Mouse (Mus musculus) cerebellum, postnatal 25 days (tissue): ENCODE measurements around the gene Lysmd3.

Experiments
- DNase-seq, 2 experiments: peaks; one replicate each; pipeline ENCODE4 v3.0.0; 2021; ENCODE audit warnings: mixed read lengths in 2 of 2

Lysmd3 gene

DNA sequence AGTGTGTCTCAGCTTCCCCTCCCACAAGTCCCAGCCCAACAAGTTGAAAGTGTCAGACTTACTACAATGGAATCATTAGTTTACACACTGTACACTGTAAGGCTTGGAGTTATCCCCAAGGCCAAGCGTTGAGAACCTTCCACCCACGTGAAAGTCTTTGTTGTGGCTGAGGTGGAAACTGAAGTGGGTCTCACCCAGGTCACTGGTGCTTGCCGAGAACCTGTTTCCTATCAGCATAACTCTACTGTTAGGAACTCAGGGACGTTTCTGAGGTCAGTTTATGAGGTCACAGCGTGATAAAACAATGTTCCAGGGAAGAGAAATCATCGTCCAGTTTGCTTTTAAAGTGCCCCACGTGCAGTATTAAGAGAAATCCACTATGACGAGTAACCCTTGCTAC is 17.9 kb downstream of the Lysmd3 start:
- no peak for DNase-seq

DNA sequence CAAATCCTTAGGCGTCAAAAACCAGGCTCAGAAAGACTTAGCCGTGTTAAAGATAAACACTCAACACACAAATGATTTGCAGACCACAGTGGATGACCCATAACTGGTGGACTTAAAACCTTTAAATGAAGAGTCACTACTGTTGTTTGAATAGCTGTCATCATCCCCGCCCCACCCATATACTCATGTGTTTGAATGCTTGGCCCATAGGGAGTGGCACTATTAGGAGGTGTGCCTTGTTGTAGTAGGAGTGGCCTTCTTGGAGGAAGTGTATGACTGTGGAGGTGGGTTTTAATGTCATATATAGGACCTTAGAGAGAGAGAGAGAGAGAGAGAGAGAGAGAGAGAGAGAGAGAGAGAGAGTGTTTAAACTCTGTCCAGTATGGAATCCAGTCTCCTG is 25.6 kb downstream of the Lysmd3 start:
- DNase-seq, result no peak

GRCm38 (mm10) chr13:81684258-81684657 is 26.8 kb downstream of the Lysmd3 start:
- DNase-seq, result no peak

DNA sequence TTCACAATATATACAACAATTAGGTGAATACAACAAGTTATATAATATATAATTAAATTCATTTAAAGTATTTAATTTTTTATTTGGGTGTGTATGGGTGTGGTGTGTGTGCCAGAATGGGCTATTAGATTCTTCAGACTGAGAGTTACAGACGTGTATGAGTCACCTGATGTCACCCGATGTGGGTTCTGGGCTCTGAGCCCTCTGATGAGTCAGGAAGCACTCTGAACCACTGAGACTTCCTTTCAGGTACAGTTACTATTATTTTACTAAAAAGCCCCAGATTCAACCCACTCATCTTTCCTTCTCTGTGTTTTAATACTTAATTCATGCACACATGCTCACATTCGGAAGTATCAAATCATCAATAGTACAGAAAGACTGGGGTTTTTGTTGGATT is 27.4 kb downstream of the Lysmd3 start:
- DNase-seq, result no peak

- no peak for DNase-seq
Observed at GRCm38 (mm10) chr13:81689587-81689986, 32.1 kb downstream of the Lysmd3 start.

- no peak for DNase-seq
Observed at GRCm38 (mm10) chr13:81690477-81690876, 33.0 kb downstream of the Lysmd3 start.

DNA sequence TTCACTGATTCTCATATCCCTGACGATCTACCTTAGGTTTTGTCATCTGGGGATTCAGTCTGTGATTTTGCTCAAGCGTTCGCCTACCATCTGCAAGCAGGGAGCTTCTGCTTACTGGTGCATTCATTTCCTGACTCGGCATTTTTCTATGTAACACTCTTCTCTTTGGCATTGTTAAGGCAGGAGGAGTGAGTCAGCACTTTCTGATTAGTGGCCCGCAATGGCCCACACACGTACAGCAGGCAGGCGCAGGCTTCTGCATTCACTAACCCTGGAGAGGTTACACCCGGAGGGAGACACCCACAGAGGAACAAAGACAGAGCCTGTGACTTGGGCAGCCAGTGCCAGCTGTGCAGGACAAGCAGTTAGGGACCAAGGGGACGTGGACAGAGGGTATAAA is 34.1 kb downstream of the Lysmd3 start:
- DNase-seq, result no peak

GRCm38 (mm10) chr13:81694446-81694845 is 37.0 kb downstream of the Lysmd3 start:
- DNase-seq, result no peak

DNA sequence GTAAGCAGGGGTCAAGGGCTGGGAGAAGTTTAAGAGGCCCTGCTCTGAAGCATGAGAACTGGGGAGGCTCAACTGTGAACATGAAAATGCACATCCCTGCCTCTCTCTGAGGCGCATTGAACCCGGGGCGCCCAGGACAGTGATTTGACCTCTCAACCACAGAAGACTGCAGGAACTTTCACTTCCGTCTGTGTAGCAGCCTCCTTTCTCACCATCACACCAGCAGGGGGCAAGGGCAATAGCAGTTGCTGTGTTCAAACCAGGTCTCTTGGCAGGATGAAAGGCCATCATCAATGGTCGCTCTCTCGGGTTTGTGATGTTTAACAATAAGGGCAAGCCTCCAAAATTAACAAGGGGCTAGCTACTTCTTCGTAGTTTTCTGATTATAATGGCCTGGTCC is 45.7 kb downstream of the Lysmd3 start:
- no peak for DNase-seq

- no peak for DNase-seq
Observed at GRCm38 (mm10) chr13:81703621-81704020, 46.2 kb downstream of the Lysmd3 start.

- DNase-seq, result no peak
Observed at GRCm38 (mm10) chr13:81706311-81706710, 48.8 kb downstream of the Lysmd3 start.

DNA sequence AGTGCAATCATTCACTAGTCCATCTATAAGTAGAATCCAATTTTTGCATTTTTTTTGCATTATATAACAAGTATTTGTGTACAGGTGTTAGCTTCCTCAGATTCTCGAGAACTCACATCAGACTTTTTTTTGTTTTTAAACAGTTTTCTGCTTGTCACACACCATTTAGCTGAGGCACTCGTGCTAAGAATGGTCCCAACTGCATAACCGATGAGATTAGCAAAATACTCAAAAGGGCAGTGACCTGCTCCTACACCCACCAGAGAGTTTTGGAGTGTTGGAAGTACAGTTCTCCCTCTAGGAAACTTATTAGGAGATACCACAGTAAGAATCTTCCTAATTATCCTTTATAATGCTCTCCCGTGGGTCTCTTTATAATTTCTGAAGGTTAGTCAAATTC is 52.3 kb downstream of the Lysmd3 start:
- DNase-seq, result no peak

DNA sequence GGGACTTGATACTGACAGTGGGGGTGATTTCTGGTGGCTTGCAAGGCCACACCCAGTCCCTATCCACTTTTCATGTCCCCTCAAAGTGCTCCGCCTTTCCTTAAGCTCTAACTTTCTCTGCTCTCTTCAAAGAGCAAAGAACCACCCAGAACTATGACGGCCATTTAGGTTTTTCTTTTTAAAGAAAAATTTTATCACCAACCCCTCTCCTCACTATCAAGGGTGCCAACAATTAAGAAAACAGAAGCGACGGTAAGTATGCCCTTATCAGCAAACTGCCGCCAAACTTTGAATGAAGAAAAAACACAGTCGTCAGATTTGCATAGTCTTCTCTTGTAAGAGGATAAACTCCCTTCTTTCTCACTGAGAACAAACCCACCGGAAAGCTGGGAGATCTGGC is 52.8 kb downstream of the Lysmd3 start:
- DNase-seq, result no peak

DNA sequence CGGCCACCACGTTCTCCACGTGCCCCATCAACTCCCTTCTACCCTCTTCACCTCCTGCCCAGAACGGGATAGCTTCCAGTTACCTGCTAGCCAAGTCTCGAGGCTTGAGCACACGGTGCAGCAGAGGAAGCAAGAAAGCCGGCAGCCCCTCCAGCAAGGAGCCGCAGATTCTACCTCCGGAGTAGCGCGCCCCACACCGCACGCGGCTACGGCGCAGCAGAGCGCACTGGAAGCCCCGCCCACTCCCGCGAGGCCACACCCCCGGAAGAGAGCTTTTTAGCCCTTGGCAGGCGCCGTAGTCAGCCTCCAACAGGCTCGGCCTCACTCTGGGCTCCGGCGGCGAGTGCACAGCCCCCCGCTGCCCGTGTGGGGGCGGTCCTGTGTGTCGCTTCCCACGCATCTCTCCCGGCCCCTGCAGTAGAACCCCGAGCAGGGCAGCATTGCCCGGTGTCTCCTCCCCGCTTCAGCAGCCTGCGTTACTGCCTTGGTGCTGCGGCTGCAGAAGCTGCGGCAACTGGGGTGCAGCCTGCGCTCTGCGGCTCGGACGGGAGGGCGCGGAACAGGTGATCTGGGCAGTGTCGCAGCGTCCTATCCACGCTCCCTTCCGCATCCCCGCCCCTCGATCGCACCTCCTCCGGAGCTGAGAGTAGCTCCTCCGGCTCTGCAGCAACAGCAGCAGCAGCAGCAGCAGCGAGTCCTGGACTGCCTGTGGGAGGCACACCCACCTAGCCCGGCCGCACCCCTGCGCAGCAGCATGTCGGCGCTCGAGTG is 53.5 kb downstream of the Lysmd3 start, which contains the start of the genes Polr3g and Mblac2:
Polr3g (minus strand) TSS at position 239 of the 771 bp plus-strand sequence.
Mblac2 (plus strand) TSS at position 567 of the 771 bp plus-strand sequence.
- DNase-seq, result peak; percentile 98

GRCm38 (mm10) chr13:81711546-81712371 is 54.3 kb downstream of the Lysmd3 start:
- DNase-seq, result peak in 1 of 2 experiments; percentile 68

DNA sequence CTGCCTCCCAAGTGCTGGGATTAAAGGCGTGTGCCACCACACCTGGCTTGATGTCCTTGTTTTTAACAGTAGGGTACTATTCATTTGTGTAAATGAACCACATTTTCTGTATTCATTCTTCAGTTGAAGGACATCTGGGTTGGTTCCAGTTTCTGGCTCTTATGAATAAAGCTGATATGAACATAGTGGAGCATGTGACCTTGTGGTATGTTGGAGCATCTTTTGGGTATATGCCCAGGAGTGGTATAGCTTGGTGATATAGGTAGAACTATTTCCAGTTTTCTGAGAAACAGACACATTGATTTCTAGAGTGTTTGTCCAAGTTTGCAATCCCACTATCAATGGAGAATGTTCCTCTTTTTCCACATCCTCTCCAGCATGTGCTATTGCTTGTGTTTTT is 56.4 kb downstream of the Lysmd3 start:
- DNase-seq, result no peak
